Mouse (Mus musculus): ENCODE data around the gene Cs. TPM values are rescaled to one million over a fixed set of nuclear protein-coding genes. Genes with fewer than 3 reads are reported as not detected.

Cs gene
- polyA plus RNA-seq, 1 experiment from 2014 or later, result 183 TPM

Small RNA genes within 50 kb of the gene (microRNA-seq; reads per million reads assigned to microRNA genes)
- not detected for gene Gm25361
- gene Gm26308, result not detected
- 0.74 reads per million for gene Mir6914
- 1.3 reads per million for gene Mir6915

Other genes starting within 250 kb of the Cs start
- 10.6 and 11.0 TPM in 2 replicates for gene Baz2a, start 246.2 kb upstream of the Cs start, polyA plus RNA-seq (2015; fragmentation: Nextera tagmentation; extraction: Ambion mirVana)
- gene Rbms2, start 157.4 kb upstream of the Cs start, polyA plus RNA-seq (2015; fragmentation: Nextera tagmentation; extraction: Ambion mirVana), result 32.2 and 34.9 TPM in 2 replicates
- gene Gls2, start 143.3 kb upstream of the Cs start, polyA plus RNA-seq (2015; fragmentation: Nextera tagmentation; extraction: Ambion mirVana), result 2.1 and 2.2 TPM in 2 replicates
- gene Spryd4, start 125.9 kb upstream of the Cs start, polyA plus RNA-seq (2015; fragmentation: Nextera tagmentation; extraction: Ambion mirVana), result 27.0 and 27.4 TPM in 2 replicates
- not detected in 2 replicates for gene Mip, start 111.9 kb upstream of the Cs start, polyA plus RNA-seq (2015; fragmentation: Nextera tagmentation; extraction: Ambion mirVana)
- gene Timeless, start 105.7 kb upstream of the Cs start, polyA plus RNA-seq (2015; fragmentation: Nextera tagmentation; extraction: Ambion mirVana), result 61.4 and 63.1 TPM in 2 replicates
- 0.19 and 0.37 TPM in 2 replicates for gene Apon, start 83.6 kb upstream of the Cs start, polyA plus RNA-seq (2015; fragmentation: Nextera tagmentation; extraction: Ambion mirVana)
- 0.15 and 0.67 TPM in 2 replicates for gene Apof, start 69.1 kb upstream of the Cs start, polyA plus RNA-seq (2015; fragmentation: Nextera tagmentation; extraction: Ambion mirVana)
- 10.5 and 14.0 TPM in 2 replicates for gene Stat2, start 67.2 kb upstream of the Cs start, polyA plus RNA-seq (2015; fragmentation: Nextera tagmentation; extraction: Ambion mirVana)
- 0.15 and 0.17 TPM in 2 replicates for gene Il23a, start 39.0 kb upstream of the Cs start, polyA plus RNA-seq (2015; fragmentation: Nextera tagmentation; extraction: Ambion mirVana)
- gene Pan2, start 34.4 kb upstream of the Cs start, polyA plus RNA-seq (2015; fragmentation: Nextera tagmentation; extraction: Ambion mirVana), result 34.1 and 34.5 TPM in 2 replicates
- gene Cnpy2, start 15.3 kb upstream of the Cs start, polyA plus RNA-seq (2015; fragmentation: Nextera tagmentation; extraction: Ambion mirVana), result 329 and 346 TPM in 2 replicates
- gene Coq10a, start 31.3 kb downstream of the Cs start, polyA plus RNA-seq (2015; fragmentation: Nextera tagmentation; extraction: Ambion mirVana), result 12.5 and 12.6 TPM in 2 replicates
- gene Ankrd52, start 39.4 kb downstream of the Cs start, polyA plus RNA-seq (2015; fragmentation: Nextera tagmentation; extraction: Ambion mirVana), result 13.0 and 14.9 TPM in 2 replicates
- gene Slc39a5, start 63.5 kb downstream of the Cs start, polyA plus RNA-seq (2015; fragmentation: Nextera tagmentation; extraction: Ambion mirVana), result 0.31 and 0.99 TPM in 2 replicates
- gene Nabp2, start 73.8 kb downstream of the Cs start, polyA plus RNA-seq (2015; fragmentation: Nextera tagmentation; extraction: Ambion mirVana), result 72.1 and 75.7 TPM in 2 replicates
- 39.8 and 42.1 TPM in 2 replicates for gene Rnf41, start 73.9 kb downstream of the Cs start, polyA plus RNA-seq (2015; fragmentation: Nextera tagmentation; extraction: Ambion mirVana)
- gene Smarcc2, start 121.5 kb downstream of the Cs start, polyA plus RNA-seq (2015; fragmentation: Nextera tagmentation; extraction: Ambion mirVana), result 70.2 and 74.7 TPM in 2 replicates
- gene Myl6, start 156.4 kb downstream of the Cs start, polyA plus RNA-seq (2015; fragmentation: Nextera tagmentation; extraction: Ambion mirVana), result 1,477 and 1,532 TPM in 2 replicates
- 2.9 and 4.3 TPM in 2 replicates for gene Myl6b, start 161.0 kb downstream of the Cs start, polyA plus RNA-seq (2015; fragmentation: Nextera tagmentation; extraction: Ambion mirVana)
- 28.8 and 31.5 TPM in 2 replicates for gene Esyt1, start 188.1 kb downstream of the Cs start, polyA plus RNA-seq (2015; fragmentation: Nextera tagmentation; extraction: Ambion mirVana)
- 14.6 and 14.9 TPM in 2 replicates for gene Zc3h10, start 210.0 kb downstream of the Cs start, polyA plus RNA-seq (2015; fragmentation: Nextera tagmentation; extraction: Ambion mirVana)
- 3,783 and 4,172 TPM in 2 replicates for gene Rpl41, start 211.6 kb downstream of the Cs start, polyA plus RNA-seq (2015; fragmentation: Nextera tagmentation; extraction: Ambion mirVana)
- 194 and 200 TPM in 2 replicates for gene Pa2g4, start 228.3 kb downstream of the Cs start, polyA plus RNA-seq (2015; fragmentation: Nextera tagmentation; extraction: Ambion mirVana)